Mouse (Mus musculus) myocyte (in vitro differentiated cells): ENCODE results near the gene Gm49450. TPM values are rescaled to one million over a fixed set of nuclear protein-coding genes. Genes with fewer than 3 reads are reported as not detected.
"Not testable (repeated sequence)": the region's sequence is repeated elsewhere in the genome, so short reads cannot be mapped to it uniquely, and the experiment has no call there.

Experiments
- H3K27me3 ChIP-seq: one replicate; pipeline ENCODE4 v1.6.1; 2011; ENCODE audit not compliant: control insufficient read depth, insufficient read depth, insufficient read length
- H3K36me3 ChIP-seq: one replicate; pipeline ENCODE4 v1.6.1; 2011; ENCODE audit not compliant: control insufficient read depth, insufficient read depth
- H3K4me2 ChIP-seq: one replicate; pipeline ENCODE4 v1.6.1; 2011; ENCODE audit warnings: low read depth, control low read depth
- H3K4me3 ChIP-seq: one replicate; pipeline ENCODE4 v1.5.1; 2011; ENCODE audit warnings: mild to moderate bottlenecking, control low read depth, moderate library complexity
- H3K79me2 ChIP-seq: one replicate; pipeline ENCODE4 v1.6.1; 2011; ENCODE audit not compliant: control insufficient read depth, insufficient read depth
- H3ac ChIP-seq: one replicate; pipeline ENCODE4 v1.6.1; 2011; ENCODE audit not compliant: control insufficient read depth, insufficient read length
- CEBPB ChIP-seq: IDR thresholded peaks from 2 replicates; pipeline ENCODE4 v1.6.1; 2011; ENCODE audit warnings: mild to moderate bottlenecking, moderate library complexity; ENCODE audit not compliant: poor library complexity, insufficient read depth, severe bottlenecking
- E2F4 ChIP-seq: IDR thresholded peaks from one replicate; pipeline ENCODE4 v1.6.1; 2011; ENCODE audit warnings: mild to moderate bottlenecking, control low read depth, moderate library complexity; ENCODE audit not compliant: insufficient read depth
- MAX ChIP-seq: IDR thresholded peaks from one replicate; pipeline ENCODE4 v1.6.1; 2011; ENCODE audit warnings: low read depth, mild to moderate bottlenecking, control low read depth
- MYOD1 ChIP-seq, 3 experiments: IDR thresholded peaks; one replicate each; pipeline ENCODE4 v1.6.1; 2011; ENCODE audit warnings: control low read depth in 2 of 3, low read depth in 2 of 3, mild to moderate bottlenecking in 2 of 3, moderate library complexity in 1 of 3; ENCODE audit not compliant: insufficient read length in 2 of 3, control insufficient read depth in 1 of 3
- MYOG ChIP-seq, 3 experiments: IDR thresholded peaks; one replicate each; pipeline ENCODE4 v1.6.1; 2011; ENCODE audit warnings: control low read depth in 2 of 3, low read depth in 2 of 3, mild to moderate bottlenecking in 2 of 3; ENCODE audit not compliant: insufficient read length in 2 of 3, control insufficient read depth in 1 of 3, insufficient read depth in 1 of 3
- POLR2A ChIP-seq: IDR thresholded peaks from one replicate; pipeline ENCODE4 v1.6.1; 2011; ENCODE audit warnings: low read depth, mild to moderate bottlenecking, control low read depth, moderate library complexity; ENCODE audit not compliant: insufficient read length
- POLR2AphosphoS2 ChIP-seq: IDR thresholded peaks from one replicate; pipeline ENCODE4 v1.6.1; 2011; ENCODE audit warnings: low read depth, control low read depth; ENCODE audit not compliant: insufficient read length
- REST ChIP-seq: IDR thresholded peaks from one replicate; pipeline ENCODE4 v1.6.1; 2011; ENCODE audit warnings: mild to moderate bottlenecking, control low read depth, moderate library complexity; ENCODE audit not compliant: insufficient read depth, insufficient read length
- SRF ChIP-seq: IDR thresholded peaks from one replicate; pipeline ENCODE4 v1.6.1; 2011; ENCODE audit warnings: low read depth; ENCODE audit not compliant: control insufficient read depth, insufficient read length
- TCF12 ChIP-seq: IDR thresholded peaks from one replicate; pipeline ENCODE4 v1.6.1; 2011; ENCODE audit warnings: mild to moderate bottlenecking, control low read depth; ENCODE audit not compliant: poor library complexity, insufficient read depth, severe bottlenecking
- TCF3 ChIP-seq: IDR thresholded peaks from one replicate; pipeline ENCODE4 v1.6.1; 2011; ENCODE audit warnings: low read depth, control low read depth; ENCODE audit not compliant: insufficient read length
- USF1 ChIP-seq: IDR thresholded peaks from one replicate; pipeline ENCODE4 v1.6.1; 2011; ENCODE audit warnings: low read depth, mild to moderate bottlenecking, control low read depth, moderate library complexity
- polyA plus RNA-seq: library from polyadenylated mRNA; unstranded; fragments of >200 nt; fragmentation: generic; extraction: Trizol; gene quantifications from one replicate; pipeline ENCODE4 v1.2.1, GENCODE M21; 2012; ENCODE audit warnings: missing spikeins

The Gm49450 gene
- polyA plus RNA-seq, 1 experiment = 0.84 TPM

GRCm38 (mm10) chr15:98973015-98973614, 19.8 kb upstream of the Gm49450 start:
- H3K36me3 ChIP-seq = no peaks in the 10 kb centered on the region
- H3K4me2 ChIP-seq = no peak overlapping the region
- TF ChIP-seq E2F4 (no peak), TCF12 (no peak), POLR2AphosphoS2 (no peak), TCF3 (no peak), REST (no peak), POLR2A (no peak)
- H3K27me3 ChIP-seq = no peaks in the 10 kb centered on the region
- no peak overlapping the region for H3K4me3 ChIP-seq
- H3K79me2 ChIP-seq = no peaks in the 10 kb centered on the region
- H3ac ChIP-seq = no peak overlapping the region

GRCm38 (mm10) chr15:98971576-98972320, 18.4 kb upstream of the Gm49450 start:
- H3K36me3 ChIP-seq, H3K4me2 ChIP-seq, H3K79me2 ChIP-seq, H3K4me3 ChIP-seq, H3K27me3 ChIP-seq, H3ac ChIP-seq: not testable (repeated sequence)

GRCm38 (mm10) chr15:98971111-98971510, 17.8 kb upstream of the Gm49450 start:
- no peaks in the 10 kb centered on the region for H3K79me2 ChIP-seq
- H3K36me3 ChIP-seq = no peaks in the 10 kb centered on the region
- TF ChIP-seq POLR2A (no peak), MAX (no peak), SRF (no peak), TCF12 (no peak), MYOD1 (IDR thresholded peaks at IDR 0.05; ENCODE audit: control insufficient read depth in 1 of 3, insufficient read length in 2 of 3, low read depth in 2 of 3) (no peak), TCF3 (no peak), REST (no peak)
- no peak overlapping the region for H3K4me2 ChIP-seq
- H3K4me3 ChIP-seq = no peak overlapping the region
- H3K27me3 ChIP-seq = no peaks in the 10 kb centered on the region
- no peak overlapping the region for H3ac ChIP-seq

GRCm38 (mm10) chr15:98969372-98970101, 16.2 kb upstream of the Gm49450 start:
- TF ChIP-seq MYOG (IDR thresholded peaks at IDR 0.05; ENCODE audit: control insufficient read depth in 1 of 3, insufficient read depth in 1 of 3, insufficient read length in 2 of 3, low read depth in 2 of 3) (no peak), MYOD1 (IDR thresholded peaks at IDR 0.05; ENCODE audit: control insufficient read depth in 1 of 3, insufficient read length in 2 of 3, low read depth in 2 of 3) (no peak), USF1 (no peak), CEBPB (no peak), MAX (no peak), TCF3 (no peak), REST (no peak), SRF (no peak), POLR2A (no peak), POLR2AphosphoS2 (no peak), E2F4 (no peak), TCF12 (no peak)
- Histone ChIP-seq H3K79me2 (no peaks in the 10 kb centered on the region), H3K4me2 (peak overlapping the region; percentile 72), H3K4me3 (no peak overlapping the region), H3K27me3 (no peaks in the 10 kb centered on the region), H3ac (no peak overlapping the region), H3K36me3 (no peaks in the 10 kb centered on the region)

GRCm38 (mm10) chr15:98968701-98969371, 15.5 kb upstream of the Gm49450 start:
- peak overlapping the region; percentile 72 for H3K4me2 ChIP-seq
- no peak for TF ChIP-seq MYOD1 (IDR thresholded peaks at IDR 0.05; ENCODE audit: control insufficient read depth in 1 of 3, insufficient read length in 2 of 3, low read depth in 2 of 3)
- no peak for TF ChIP-seq REST
- TF ChIP-seq TCF12 = no peak
- peak; percentile 23 for TF ChIP-seq POLR2AphosphoS2
- peak in 1 of 3 experiments; percentile 26 for TF ChIP-seq MYOG (IDR thresholded peaks at IDR 0.05; ENCODE audit: control insufficient read depth in 1 of 3, insufficient read depth in 1 of 3, insufficient read length in 2 of 3, low read depth in 2 of 3)
- TF ChIP-seq TCF3 = no peak

More at GRCm38 (mm10) chr15:98968701-98969371, 15.5 kb upstream of the Gm49450 start:
- Histone ChIP-seq H3ac (no peak overlapping the region), H3K4me3 (no peak overlapping the region), H3K36me3 (no peaks in the 10 kb centered on the region), H3K27me3 (no peaks in the 10 kb centered on the region), H3K79me2 (no peaks in the 10 kb centered on the region)
